Mouse (Mus musculus): Measurements from ENCODE around the gene Tsfm.
"Not testable (repeated sequence)": the region's sequence is repeated elsewhere in the genome, so short reads cannot be mapped to it uniquely, and the experiment has no call there.

Gene Tsfm

GRCm38 (mm10) chr10:127030336-127031296 lies at the start of gene Tsfm:
Gene Tsfm (minus strand): TSS chr10:127030840.
- peak; percentile 88 for DNase-seq (ENCODE audit: low read depth, low spot score)

DNA sequence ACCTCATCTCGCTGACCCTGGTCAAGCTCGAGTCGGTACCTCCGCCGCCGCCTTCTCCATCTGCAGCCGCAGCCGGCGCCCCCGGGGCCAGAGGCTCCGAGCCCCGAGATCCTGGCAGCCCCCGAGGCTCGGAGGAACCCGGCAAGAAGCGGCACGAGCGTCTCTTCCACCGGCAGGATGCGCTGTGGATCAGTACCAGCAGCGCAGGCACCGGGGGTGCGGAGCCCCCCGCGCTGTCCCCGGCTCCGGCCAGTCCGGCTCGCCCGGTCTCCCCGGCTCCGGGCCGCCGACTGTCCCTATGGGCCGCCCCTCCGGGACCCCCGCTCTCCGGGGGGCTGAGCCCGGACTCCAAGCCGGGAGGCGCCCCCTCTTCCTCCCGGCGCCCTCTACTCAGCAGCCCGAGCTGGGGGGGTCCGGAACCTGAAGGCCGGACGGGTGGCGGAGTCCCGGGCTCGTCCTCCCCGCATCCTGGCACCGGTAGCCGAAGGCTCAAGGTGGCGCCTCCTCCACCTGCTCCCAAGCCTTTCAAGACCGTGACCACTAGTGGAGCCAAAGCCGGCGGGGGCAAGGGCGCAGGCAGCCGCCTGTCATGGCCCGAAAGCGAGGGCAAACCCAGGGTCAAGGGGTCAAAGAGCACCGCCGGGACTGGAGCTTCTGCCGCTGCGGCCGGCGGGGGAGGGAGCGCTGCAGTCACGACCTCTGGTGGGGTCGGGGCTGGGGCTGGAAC lies 49.2 kb upstream of the Tsfm start:
- no peak for DNase-seq (ENCODE audit: low read depth, low spot score)

- no peak for DNase-seq (ENCODE audit: low read depth, low spot score)
Measured at GRCm38 (mm10) chr10:127078677-127079575, 48.3 kb upstream of the Tsfm start.

- no peak for DNase-seq (ENCODE audit: low read depth, low spot score)
Measured at GRCm38 (mm10) chr10:127078001-127078676, 47.5 kb upstream of the Tsfm start.

- DNase-seq (ENCODE audit: low read depth, low spot score) = no peak
Measured at GRCm38 (mm10) chr10:127077515-127077914, 46.9 kb upstream of the Tsfm start.

- no peak for DNase-seq (ENCODE audit: low read depth, low spot score)
Measured at GRCm38 (mm10) chr10:127076082-127076481, 45.4 kb upstream of the Tsfm start.

DNA sequence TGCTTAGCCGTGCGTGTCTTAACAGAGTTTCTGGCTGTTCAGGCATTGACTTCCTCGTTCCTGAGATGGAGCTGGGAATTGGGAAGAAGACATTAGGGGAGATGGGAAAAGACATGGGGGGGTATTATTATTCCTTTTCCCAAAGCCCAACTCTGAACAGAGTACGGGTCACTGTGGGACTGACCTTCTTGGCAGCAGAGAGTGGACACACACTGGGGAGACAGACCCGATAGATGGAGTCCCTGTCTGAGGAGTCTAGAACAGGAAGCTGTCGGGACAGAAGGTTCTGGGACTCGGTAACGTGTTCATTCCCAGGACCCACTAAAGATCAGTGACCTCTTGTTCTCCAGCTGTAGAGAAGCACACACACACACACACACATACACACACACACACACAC lies 45.0 kb upstream of the Tsfm start:
- DNase-seq (ENCODE audit: low read depth, low spot score) = no peak

- no peak for DNase-seq (ENCODE audit: low read depth, low spot score)
Measured at GRCm38 (mm10) chr10:127075080-127075479, 44.4 kb upstream of the Tsfm start, which contains the start of gene Agap2. Gene Agap2 (plus strand): TSS chr10:127075284.

DNA sequence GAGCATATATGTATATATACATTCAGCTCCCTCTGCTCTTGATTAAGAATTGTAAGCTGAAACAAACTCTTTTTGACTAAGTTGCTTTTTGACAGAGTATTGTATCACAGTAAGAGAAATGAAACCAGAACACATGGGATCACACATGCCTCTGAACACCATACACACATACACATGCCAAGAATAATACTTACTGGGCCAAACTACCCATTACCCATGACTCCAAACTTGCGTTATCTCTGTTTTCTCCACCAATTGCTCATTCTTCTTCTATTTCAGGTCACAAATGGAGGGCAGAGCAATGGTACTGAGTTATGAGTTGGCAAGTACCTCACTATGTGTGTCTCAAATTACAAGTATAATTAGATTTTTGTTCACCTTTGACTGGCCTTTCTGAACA lies 43.3 kb upstream of the Tsfm start:
- DNase-seq (ENCODE audit: low read depth, low spot score) = no peak

GRCm38 (mm10) chr10:127072969-127073368 lies 42.3 kb upstream of the Tsfm start:
- not testable (repeated sequence) for DNase-seq (ENCODE audit: low read depth, low spot score)

DNA sequence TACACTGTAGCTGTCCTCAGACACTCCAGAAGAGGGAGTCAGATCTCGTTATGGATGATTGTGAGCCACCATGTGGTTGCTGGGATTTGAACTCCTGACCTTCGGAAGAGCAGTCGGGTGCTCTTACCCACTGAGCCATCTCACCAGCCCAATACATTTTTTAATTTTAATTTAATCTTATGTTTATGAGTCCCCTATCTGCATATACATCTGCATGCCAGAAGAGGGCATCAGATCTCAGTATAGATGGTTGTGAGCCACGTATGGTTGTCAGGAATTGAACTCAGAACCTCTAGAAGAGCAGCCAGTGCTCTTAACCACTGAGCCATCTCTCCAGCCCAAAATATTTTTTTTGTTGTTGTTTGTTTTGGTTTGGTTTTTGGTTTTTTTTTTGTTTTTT lies 41.6 kb upstream of the Tsfm start:
- DNase-seq (ENCODE audit: low read depth, low spot score) = not testable (repeated sequence)

GRCm38 (mm10) chr10:127071203-127071602 lies 40.6 kb upstream of the Tsfm start:
- no peak for DNase-seq (ENCODE audit: low read depth, low spot score)

DNA sequence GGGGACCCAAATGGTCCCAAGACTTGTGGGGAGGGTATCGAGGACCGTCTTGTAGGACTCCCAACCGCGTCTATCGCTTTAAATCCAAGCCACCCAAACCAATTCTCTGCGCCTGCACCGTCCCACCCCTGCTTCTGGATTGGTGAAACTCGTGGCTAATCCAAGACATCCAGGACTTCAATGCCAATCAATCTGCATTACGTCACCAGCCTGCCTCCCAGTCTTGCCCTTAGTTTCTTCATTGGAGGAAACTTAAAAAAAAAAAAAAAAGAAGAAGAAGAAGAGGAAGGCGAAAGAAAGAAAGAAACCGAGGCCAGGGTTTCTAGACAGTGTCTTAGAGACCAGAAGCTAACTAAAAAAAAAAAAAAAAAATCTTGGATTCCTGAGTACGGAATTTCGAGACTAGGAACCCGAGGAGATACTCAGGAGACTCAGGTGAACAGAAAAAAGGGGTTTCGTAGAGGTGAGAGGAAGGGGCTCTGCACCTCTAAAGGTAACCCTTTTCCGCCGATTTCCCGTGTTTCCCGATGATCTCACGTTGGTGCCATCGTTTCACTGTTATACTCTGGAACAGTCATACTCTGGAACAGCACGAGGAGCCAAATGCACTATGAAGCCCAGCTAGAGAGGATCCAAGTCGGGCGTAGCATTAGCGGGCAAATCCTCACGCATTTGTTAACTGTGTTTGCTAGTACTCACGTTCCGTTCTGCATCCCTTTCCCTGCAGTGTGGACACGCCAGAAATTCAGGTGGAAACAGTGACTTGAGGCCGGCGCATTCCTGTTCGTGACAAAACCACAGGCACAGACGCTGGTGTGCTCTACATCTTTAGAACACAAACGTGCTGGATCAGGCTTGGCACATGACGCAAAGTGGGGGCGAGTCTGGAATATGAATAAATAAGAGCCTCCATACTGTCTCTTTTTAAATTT lies 39.8 kb upstream of the Tsfm start, which contains the start of gene Tspan31:
TSS of gene Tspan31 (minus strand) at position 75 of the 932 bp plus-strand sequence.
- peak; percentile 86 for DNase-seq (ENCODE audit: low read depth, low spot score)

- DNase-seq (ENCODE audit: low read depth, low spot score) = no peak
Measured at GRCm38 (mm10) chr10:127069281-127070189, 38.9 kb upstream of the Tsfm start.

GRCm38 (mm10) chr10:127068360-127069038 lies 37.9 kb upstream of the Tsfm start:
- DNase-seq (ENCODE audit: low read depth, low spot score) = no peak

- no peak for DNase-seq (ENCODE audit: low read depth, low spot score)
Measured at GRCm38 (mm10) chr10:127066519-127067018, 35.9 kb upstream of the Tsfm start.

DNA sequence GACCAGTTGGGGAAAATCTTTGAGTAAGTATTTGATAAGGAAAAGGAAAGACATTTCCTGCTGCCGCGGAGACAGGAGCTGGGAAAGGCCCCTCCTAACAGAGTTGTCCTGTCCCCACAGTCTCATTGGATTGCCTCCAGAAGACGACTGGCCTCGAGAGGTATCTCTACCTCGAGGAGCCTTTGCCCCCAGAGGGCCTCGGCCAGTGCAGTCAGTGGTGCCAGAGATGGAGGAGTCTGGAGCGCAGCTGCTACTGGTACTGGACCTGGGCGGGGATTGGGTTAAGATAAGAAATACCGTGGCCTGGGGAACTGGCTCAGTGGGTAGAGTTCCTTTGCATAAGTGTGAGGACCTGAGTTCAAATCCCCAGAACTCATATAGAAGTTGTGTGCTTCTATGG lies 35.3 kb upstream of the Tsfm start:
- no peak for DNase-seq (ENCODE audit: low read depth, low spot score)
